Mouse (Mus musculus): ENCODE measurements around the gene Gm15097. TPM values are rescaled to one million over a fixed set of nuclear protein-coding genes. Genes with fewer than 3 reads are reported as not detected.

Gene Gm15097
- not detected in 2 replicates for polyA plus RNA-seq (2015; fragmentation: Nextera tagmentation; extraction: Ambion mirVana)

GRCm38 (mm10) chrX:149784173-149784572, at the start of gene Gm15097:
TSS of gene Gm15097 (plus strand) at chrX:149784473.

Other genes with a start within 250 kb of the Gm15097 start
- not detected in 2 replicates for gene Gm10439, start 189.9 kb upstream of the Gm15097 start, polyA plus RNA-seq (2015; fragmentation: Nextera tagmentation; extraction: Ambion mirVana)
- gene Gm15091, start 157.2 kb downstream of the Gm15097 start, polyA plus RNA-seq (2015; fragmentation: Nextera tagmentation; extraction: Ambion mirVana): not detected in 2 replicates

All from neural tube, postnatal 0 days (tissue).